Mouse (Mus musculus) hindbrain, postnatal 0 days (tissue): ENCODE data around the gene Defb41. TPM values are rescaled to one million over a fixed set of nuclear protein-coding genes. Genes with fewer than 3 reads are reported as not detected.

Source experiments
- ATAC-seq: fragments of 200-750 bp; cut with Nextera tagmentation; 2 replicates; pipeline ENCODE4 v1.8.0; 2017; ENCODE audit warnings: mild to moderate bottlenecking, moderate TSS enrichment, moderate library complexity
- DNase-seq: peaks from one replicate; pipeline ENCODE4 v3.0.0-alpha.2; 2015; ENCODE audit warnings: low spot score
- H3K27ac ChIP-seq: fragments of 300-500 bp; sonication (generic); 2 replicates; pipeline ENCODE4 v1.5.1; 2014; ENCODE audit warnings: mild to moderate bottlenecking
- H3K27me3 ChIP-seq: fragments of 300-500 bp; sonication (generic); 2 replicates; pipeline ENCODE4 v1.6.1; 2014; ENCODE audit warnings: low read length, mixed read lengths; ENCODE audit not compliant: insufficient read depth
- H3K36me3 ChIP-seq: fragments of 300-500 bp; sonication (generic); 2 replicates; pipeline ENCODE4 v1.6.1; 2014; ENCODE audit warnings: low read length, mixed read lengths; ENCODE audit not compliant: insufficient read depth
- H3K4me1 ChIP-seq: fragments of 300-500 bp; sonication (generic); 2 replicates; pipeline ENCODE4 v1.6.1; 2014; ENCODE audit warnings: antibody characterized with exemption, low read length, mixed read lengths; ENCODE audit not compliant: insufficient read depth
- H3K4me2 ChIP-seq: fragments of 300-500 bp; sonication (generic); 2 replicates; pipeline ENCODE4 v1.6.1; 2014; ENCODE audit warnings: low read depth, mild to moderate bottlenecking, low read length, moderate library complexity, mixed read lengths
- H3K4me3 ChIP-seq: fragments of 300-500 bp; sonication (generic); 2 replicates; pipeline ENCODE4 v1.5.1; 2014; ENCODE audit warnings: low read length
- H3K9ac ChIP-seq: fragments of 300-500 bp; sonication (generic); replicated peaks from 2 replicates; pipeline ENCODE4 v1.6.1; 2014; ENCODE audit warnings: mild to moderate bottlenecking, low read length, moderate library complexity, mixed read lengths
- H3K9me3 ChIP-seq: fragments of 300-500 bp; sonication (generic); 2 replicates; pipeline ENCODE4 v1.6.1; 2016; ENCODE audit warnings: low read length, mixed read lengths
- CTCF ChIP-seq: IDR thresholded peaks from 2 replicates; pipeline ENCODE4 v1.5.1; 2016; ENCODE audit warnings: antibody characterized with exemption, control low read depth, low read depth
- WGBS: fragments of 180-500 bp; shearing (Covaris S2); extraction: QIAGEN DNeasy Blood & Tissue Kit; methylation state at CpG from one replicate; pipeline ENCODE4 v1.1.7; 2014; 5-methylcytosine and 5-hydroxymethylcytosine counted together
- polyA plus RNA-seq: library from polyadenylated mRNA; unstranded; fragments of >200 nt; fragmentation: Nextera tagmentation; extraction: Ambion mirVana; gene quantifications from 2 replicates; pipeline ENCODE4 v1.2.1, GENCODE M21; 2015
- total RNA-seq: library from RNA; depleted of rRNA; stranded (reverse); fragments of >200 nt; gene quantifications from 2 replicates; pipeline ENCODE4 v1.2.3, GENCODE M21; 2014; rRNA removed

The Defb41 gene
- total RNA-seq (not detected in 2 replicates), polyA plus RNA-seq (not detected in 2 replicates)

GRCm38 (mm10) chr1:18265038-18265437, at the start of gene Defb41:
Defb41 (minus strand) TSS chr1:18265138.
- no peaks in the 10 kb centered on the region for H3K4me1 ChIP-seq
- no peak within 1 kb of the TSS for H3K27ac ChIP-seq

DNA sequence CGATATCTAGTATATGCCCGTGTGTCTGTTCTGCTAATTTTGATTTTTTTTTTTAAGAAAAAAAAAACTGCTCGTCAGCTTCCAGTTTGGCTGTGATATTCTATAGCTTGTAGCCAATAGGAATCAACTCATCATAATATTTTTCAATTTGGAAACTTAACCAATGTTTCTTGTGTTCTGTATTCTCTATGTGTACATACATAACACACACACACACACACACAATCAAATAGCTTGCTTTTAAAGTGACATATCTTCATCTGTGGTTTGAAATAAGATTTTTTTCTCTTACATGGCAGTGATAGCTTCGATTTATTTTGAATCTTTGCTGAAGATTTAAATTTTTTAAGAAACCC, 43.5 kb upstream of the Defb41 start:
- Histone ChIP-seq H3K9me3 (no peaks in the 10 kb centered on the region), H3K4me3 (no peak overlapping the region), H3K36me3 (no peaks in the 10 kb centered on the region), H3K27ac (no peak overlapping the region), H3K4me2 (no peak overlapping the region), H3K27me3 (no peaks in the 10 kb centered on the region), H3K9ac (no peak overlapping the region), H3K4me1 (no peaks in the 10 kb centered on the region)
- no peak for TF ChIP-seq CTCF
- DNase-seq (no peak), ATAC-seq (no peak)
- WGBS: 86% methylated on average over 4 of the region's 4 CpGs

More at GRCm38 (mm10) chr1:18265038-18265437, at the start of gene Defb41:
- H3K27me3 ChIP-seq: no peaks in the 10 kb centered on the region
- H3K36me3 ChIP-seq: no peaks in the 10 kb centered on the region
- ATAC-seq (no peak), DNase-seq (no peak)
- H3K4me3 ChIP-seq: no peak within 1 kb of the TSS
- no peak for TF ChIP-seq CTCF
- no peak within 1 kb of the TSS for H3K4me2 ChIP-seq
- H3K9me3 ChIP-seq: no peaks in the 10 kb centered on the region
- H3K9ac ChIP-seq: no peak within 1 kb of the TSS

DNA sequence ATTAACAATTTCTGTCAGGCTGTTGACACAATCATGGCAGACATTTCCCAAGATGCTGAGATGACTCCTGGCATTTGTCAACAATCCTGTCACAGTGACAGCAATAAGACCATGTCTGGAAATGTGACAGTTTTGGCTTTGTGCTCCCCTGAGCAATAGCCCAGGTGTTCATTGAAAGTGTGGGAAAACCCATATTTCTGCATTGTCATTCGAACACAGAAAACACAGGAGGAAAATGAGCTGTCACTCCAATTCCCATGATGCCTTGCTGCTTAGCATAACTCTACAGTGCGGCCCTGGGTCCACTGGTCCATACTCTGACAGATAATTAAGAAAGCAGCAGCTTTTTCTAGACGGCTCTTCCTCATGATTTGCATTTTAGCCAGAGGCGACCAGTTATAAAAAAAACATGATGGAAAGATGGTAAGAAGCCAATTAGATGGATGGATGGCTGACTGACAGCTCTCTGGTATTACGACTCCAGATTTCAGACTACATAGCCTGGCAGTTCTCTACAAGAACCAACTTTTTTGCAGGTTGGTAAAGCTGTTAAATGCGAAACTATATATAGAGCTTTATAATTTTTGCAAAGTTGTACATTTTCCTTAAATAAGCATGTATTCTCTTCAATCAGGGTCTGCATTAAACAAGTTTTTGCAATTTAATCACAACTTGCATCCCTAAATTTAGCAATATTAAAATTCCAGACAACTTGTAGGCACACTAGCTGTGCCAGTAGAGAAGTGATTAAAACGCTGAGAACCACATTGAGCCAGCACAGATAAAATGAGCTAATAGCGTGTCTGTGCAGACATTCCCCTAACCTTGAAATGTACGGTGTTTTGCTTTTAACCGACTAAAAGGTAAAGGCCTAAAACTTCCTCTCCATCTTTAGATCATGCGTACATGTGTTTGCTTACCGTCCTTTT, 42.9 kb upstream of the Defb41 start:
- Histone ChIP-seq H3K4me3 (no peak overlapping the region), H3K4me1 (no peaks in the 10 kb centered on the region), H3K9ac (no peak overlapping the region), H3K27ac (no peak overlapping the region), H3K27me3 (no peaks in the 10 kb centered on the region), H3K36me3 (no peaks in the 10 kb centered on the region), H3K4me2 (no peak overlapping the region), H3K9me3 (no peaks in the 10 kb centered on the region)
- ATAC-seq (no peak), DNase-seq (no peak)
- no peak for TF ChIP-seq CTCF
- 65% methylated on average over 12 of the region's 12 CpGs for WGBS

- Histone ChIP-seq H3K4me1 (no peaks in the 10 kb centered on the region), H3K36me3 (no peaks in the 10 kb centered on the region), H3K4me2 (no peak overlapping the region), H3K4me3 (no peak overlapping the region), H3K9ac (no peak overlapping the region), H3K9me3 (no peaks in the 10 kb centered on the region), H3K27me3 (no peaks in the 10 kb centered on the region), H3K27ac (no peak overlapping the region)
- ATAC-seq (no peak), DNase-seq (no peak)
- WGBS: 36% methylated on average over 4 of the region's 4 CpGs
- no peak for TF ChIP-seq CTCF
Measured at GRCm38 (mm10) chr1:18292515-18292914, 27.6 kb upstream of the Defb41 start.

DNA sequence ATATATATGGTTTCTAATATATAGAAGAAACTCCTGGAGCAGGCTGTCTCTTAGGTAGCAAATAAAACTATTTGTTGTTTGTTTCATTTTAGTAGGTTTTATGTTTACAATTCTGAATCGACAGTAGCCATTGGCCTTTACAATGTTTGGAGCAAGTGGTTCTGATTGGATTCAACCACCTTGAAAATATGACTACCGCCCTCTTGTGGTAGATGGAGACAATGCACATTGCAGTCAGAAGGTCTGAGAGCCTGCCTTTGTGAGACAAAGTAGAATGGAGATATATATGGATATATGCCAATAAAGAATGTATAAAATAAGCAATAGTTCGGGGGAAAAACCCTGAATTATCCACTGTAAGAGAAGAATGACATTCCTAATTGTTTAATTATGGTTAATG, 23.9 kb upstream of the Defb41 start:
- Histone ChIP-seq H3K4me2 (no peak overlapping the region), H3K27me3 (no peaks in the 10 kb centered on the region), H3K4me1 (no peaks in the 10 kb centered on the region), H3K27ac (no peak overlapping the region), H3K36me3 (no peaks in the 10 kb centered on the region), H3K4me3 (no peak overlapping the region), H3K9ac (no peak overlapping the region), H3K9me3 (no peaks in the 10 kb centered on the region)
- ATAC-seq: no peak
- peak; percentile 24 for DNase-seq
- 43% methylated on average over 3 of the region's 3 CpGs for WGBS
- peak; percentile 48 for TF ChIP-seq CTCF

- Histone ChIP-seq H3K4me3 (no peak overlapping the region), H3K9ac (no peak overlapping the region)
- no peak for TF ChIP-seq CTCF
Measured at GRCm38 (mm10) chr1:18287371-18287770, 22.4 kb upstream of the Defb41 start.

DNA sequence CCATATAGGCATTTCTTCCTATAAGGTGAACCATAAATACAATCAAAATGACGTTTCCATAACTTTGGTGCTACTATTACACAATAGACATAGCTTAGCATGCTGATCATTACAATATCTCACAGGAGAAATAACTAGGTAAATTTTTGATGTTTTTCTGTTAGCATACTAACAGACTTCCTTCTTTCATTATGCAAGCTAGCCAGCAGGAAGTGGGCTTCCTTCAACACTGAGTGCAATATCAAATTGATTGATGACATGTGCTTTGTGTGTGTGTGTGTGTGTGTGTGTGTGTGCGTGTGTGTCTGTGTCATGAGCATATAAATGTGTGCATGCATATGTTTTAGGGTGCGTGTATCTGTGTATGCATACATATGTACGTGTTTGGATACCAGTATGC, 6.2 kb upstream of the Defb41 start:
- Histone ChIP-seq H3K36me3 (no peaks in the 10 kb centered on the region), H3K4me2 (no peak overlapping the region), H3K9ac (no peak overlapping the region), H3K27me3 (no peaks in the 10 kb centered on the region), H3K27ac (no peak overlapping the region), H3K4me3 (no peak overlapping the region), H3K9me3 (no peaks in the 10 kb centered on the region), H3K4me1 (no peaks in the 10 kb centered on the region)
- WGBS: 89% methylated on average over 4 of the region's 4 CpGs
- ATAC-seq: no peak
- TF ChIP-seq CTCF: no peak
- DNase-seq: no peak

More at GRCm38 (mm10) chr1:18287371-18287770, 22.4 kb upstream of the Defb41 start:
- H3K9me3 ChIP-seq: 0 out of 2 replicates have a peak, but pooled peaks cover 4% of the 10 kb centered on the region
- H3K4me2 ChIP-seq: no peak overlapping the region
- no peak overlapping the region for H3K27ac ChIP-seq
- H3K36me3 ChIP-seq: no peaks in the 10 kb centered on the region
- no peaks in the 10 kb centered on the region for H3K27me3 ChIP-seq
- no peak for DNase-seq
- ATAC-seq: no peak
- H3K4me1 ChIP-seq: no peaks in the 10 kb centered on the region
